Mouse (Mus musculus) cortical plate, adult 2 months (tissue): ENCODE measurements around the gene Apof.

Experiments used
- CTCF ChIP-seq: fragments of 200-500 bp; IDR thresholded peaks from 2 replicates; pipeline ENCODE4 v1.5.1; 2011; ENCODE audit warnings: mild to moderate bottlenecking, control low read depth, low read length; ENCODE audit not compliant: insufficient read depth; ENCODE audit errors: extremely low read depth
- POLR2A ChIP-seq: fragments of 200-500 bp; IDR thresholded peaks from 2 replicates; pipeline ENCODE4 v1.6.1; 2011; ENCODE audit warnings: mild to moderate bottlenecking, low read length, control low read depth; ENCODE audit not compliant: insufficient read depth; ENCODE audit errors: extremely low read depth

DNA sequence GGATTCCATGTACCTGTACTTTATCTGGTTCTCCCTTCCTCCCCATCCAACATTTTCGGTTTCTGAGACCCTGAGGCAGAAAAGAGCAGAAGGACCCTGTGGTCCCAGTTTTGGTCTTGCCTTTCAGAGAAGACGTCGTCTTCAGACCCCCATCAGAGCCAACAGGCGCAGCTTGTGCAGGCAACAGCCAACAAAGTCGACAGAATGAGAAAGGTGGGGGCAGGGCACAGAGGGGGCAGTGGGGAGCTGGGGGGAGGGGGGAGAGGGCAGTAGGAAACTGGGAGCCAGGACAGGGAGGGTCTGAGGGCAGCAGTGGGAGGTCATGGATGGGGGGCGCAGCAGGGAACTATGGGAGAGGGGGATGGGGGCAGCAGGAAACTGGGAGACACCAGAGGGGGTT lies 9.7 kb downstream of the Apof start:
- TF ChIP-seq CTCF (no peak), POLR2A (no peak)
